Mouse (Mus musculus): ENCODE measurements around the gene 6820408C15Rik. TPM values are rescaled to one million over a fixed set of nuclear protein-coding genes. Genes with fewer than 3 reads are reported as not detected.
A peak's percentile ranks its signal among the peaks of the same experiment; 100 is the strongest.

Gene 6820408C15Rik
- polyA plus RNA-seq, 1 experiment from 2014 or later: 0.53 TPM

DNA sequence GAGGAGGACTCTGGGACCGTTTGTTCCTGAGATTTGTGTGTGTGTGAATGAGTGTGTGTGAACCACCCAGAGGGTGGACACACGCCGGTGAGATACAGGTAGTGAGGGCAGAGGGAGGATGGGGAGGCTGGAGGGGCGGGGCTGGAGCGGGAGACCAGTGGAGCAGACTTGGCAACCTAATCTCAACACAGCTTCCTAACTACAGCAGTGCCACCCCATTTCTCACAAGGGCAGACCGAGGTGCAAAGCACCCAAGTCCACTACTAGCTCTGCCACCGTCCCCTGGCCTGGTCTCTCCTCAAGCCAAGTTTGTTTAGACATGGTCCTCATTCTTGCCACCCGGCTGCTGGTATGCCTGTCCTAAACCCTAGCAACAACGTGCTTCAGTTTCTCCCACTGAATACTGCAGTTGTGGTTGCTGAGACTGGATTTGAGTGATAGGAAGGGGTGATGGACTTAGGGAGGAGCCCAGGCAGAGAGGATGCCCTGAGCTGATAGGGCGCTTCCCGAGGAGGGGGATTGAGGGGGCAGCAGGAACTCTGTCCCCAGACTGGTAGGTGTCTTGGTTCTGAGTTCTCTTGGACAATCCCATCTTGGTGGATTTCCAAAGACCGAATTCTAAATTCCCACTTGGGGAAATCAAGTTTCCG lies 20.0 kb upstream of the 6820408C15Rik start:
- Histone ChIP-seq H3K36me3 (peaks cover 4% of the 10 kb centered on the region), H3K4me1 (peaks cover 37% of the 10 kb centered on the region), H3K4me3 (peak overlapping the region; percentile 94), H3K9me3 (no peaks in the 10 kb centered on the region), H3K27me3 (replicated peaks) (no peaks in the 10 kb centered on the region), H3K27ac (no peak overlapping the region), H3K9ac (peak overlapping the region; percentile 97), H3K4me2 (replicated peaks) (peak overlapping the region; percentile 84)
- WGBS: 32% methylated on average over 13 of the region's 13 CpGs
- no peak for ATAC-seq (ENCODE audit: low FRiP score, low read depth)

DNA sequence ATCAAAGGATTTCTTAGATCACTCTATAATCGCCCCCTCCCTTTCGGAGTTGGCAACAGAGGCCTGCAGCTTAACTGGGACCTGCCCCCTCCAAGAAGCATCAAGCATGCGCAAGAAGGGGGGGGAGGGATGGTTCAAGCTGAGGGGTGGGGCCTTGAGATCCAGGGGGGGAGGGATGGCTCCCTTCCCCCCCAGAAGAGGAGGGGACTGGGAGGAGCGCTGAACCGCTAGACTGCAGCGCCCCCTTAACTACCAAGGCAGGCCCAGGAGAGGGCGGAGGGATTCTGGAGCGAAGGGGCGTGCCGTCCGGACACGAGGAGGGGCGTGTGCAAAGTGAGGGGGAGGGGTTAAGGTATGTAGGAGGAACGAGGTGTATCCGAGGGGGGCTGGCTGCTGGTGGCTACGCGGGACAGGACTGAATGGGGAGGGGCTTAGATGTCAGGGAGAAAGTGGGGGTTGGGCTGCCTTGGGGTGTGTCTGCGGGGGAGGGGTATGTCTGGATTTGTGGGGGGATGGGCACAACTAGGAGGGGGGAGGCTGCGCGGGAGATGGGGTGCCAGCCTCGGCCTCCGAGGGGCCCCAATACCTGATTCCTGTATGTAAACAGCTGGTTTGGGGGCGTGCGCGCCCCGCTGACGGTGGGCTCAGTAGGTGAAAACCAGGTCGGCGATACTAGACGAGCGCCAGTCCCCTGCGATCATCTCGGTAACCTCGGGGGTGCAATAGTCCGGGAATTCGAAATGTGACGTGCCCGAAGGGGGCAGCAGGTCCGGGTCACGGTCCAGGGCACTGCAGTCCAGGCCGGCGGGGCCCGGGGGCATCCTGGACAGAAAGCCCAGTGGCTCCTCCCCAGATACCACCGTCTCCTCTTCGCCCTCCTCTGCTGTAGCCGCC lies 19.0 kb upstream of the 6820408C15Rik start:
- peaks cover 37% of the 10 kb centered on the region for H3K4me1 ChIP-seq
- WGBS: under 1% methylated on average over 45 of the region's 46 CpGs
- peak overlapping the region; percentile 98 for H3K27ac ChIP-seq
- no peaks in the 10 kb centered on the region for H3K9me3 ChIP-seq
- peak overlapping the region; percentile 84 for H3K4me2 ChIP-seq (replicated peaks)
- no peaks in the 10 kb centered on the region for H3K27me3 ChIP-seq (replicated peaks)
- H3K4me3 ChIP-seq: peak overlapping the region; percentile 94
- H3K9ac ChIP-seq: peak overlapping the region; percentile 97
- peak; percentile 52 for ATAC-seq (ENCODE audit: low FRiP score, low read depth)
- H3K36me3 ChIP-seq: peaks cover 4% of the 10 kb centered on the region

DNA sequence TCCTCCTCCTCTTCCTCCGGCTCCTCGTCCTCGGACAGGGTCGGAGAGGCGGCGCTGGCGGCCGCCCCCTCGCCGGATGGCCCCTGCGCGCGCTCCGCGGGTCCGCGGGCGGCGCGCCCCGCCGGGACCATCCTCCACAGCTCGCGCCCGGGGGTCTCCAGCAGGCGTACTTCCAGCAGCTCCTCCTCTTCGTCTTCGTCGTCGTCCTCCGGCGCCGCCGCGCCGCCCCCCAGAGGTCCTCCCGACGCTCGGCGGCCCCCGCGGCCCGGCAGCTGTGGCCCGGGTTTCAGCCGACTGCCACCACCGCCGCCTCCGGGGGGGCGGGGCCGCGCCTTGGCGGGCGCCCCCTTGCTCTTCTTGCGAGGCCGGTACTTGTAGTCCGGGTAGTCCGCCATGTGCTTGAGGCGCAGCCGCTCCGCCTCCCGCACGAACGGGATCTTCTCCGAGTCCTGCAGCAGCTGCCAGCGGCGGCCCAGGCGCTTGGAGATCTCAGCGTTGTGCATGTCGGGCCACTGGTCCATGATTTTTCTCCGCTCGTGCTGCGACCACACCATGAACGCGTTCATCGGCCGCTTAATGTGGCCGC lies 18.3 kb upstream of the 6820408C15Rik start:
- H3K27me3 ChIP-seq (replicated peaks): no peaks in the 10 kb centered on the region
- peaks cover 37% of the 10 kb centered on the region for H3K4me1 ChIP-seq
- H3K9me3 ChIP-seq: no peaks in the 10 kb centered on the region
- H3K4me2 ChIP-seq (replicated peaks): peak overlapping the region; percentile 84
- peak overlapping the region; percentile 94 for H3K4me3 ChIP-seq
- WGBS: under 1% methylated on average over 75 of the region's 77 CpGs
- peak overlapping the region; percentile 98 for H3K27ac ChIP-seq
- H3K36me3 ChIP-seq: peaks cover 4% of the 10 kb centered on the region
- H3K9ac ChIP-seq: peak overlapping the region; percentile 97
- peak; percentile 14 for ATAC-seq (ENCODE audit: low FRiP score, low read depth)

DNA sequence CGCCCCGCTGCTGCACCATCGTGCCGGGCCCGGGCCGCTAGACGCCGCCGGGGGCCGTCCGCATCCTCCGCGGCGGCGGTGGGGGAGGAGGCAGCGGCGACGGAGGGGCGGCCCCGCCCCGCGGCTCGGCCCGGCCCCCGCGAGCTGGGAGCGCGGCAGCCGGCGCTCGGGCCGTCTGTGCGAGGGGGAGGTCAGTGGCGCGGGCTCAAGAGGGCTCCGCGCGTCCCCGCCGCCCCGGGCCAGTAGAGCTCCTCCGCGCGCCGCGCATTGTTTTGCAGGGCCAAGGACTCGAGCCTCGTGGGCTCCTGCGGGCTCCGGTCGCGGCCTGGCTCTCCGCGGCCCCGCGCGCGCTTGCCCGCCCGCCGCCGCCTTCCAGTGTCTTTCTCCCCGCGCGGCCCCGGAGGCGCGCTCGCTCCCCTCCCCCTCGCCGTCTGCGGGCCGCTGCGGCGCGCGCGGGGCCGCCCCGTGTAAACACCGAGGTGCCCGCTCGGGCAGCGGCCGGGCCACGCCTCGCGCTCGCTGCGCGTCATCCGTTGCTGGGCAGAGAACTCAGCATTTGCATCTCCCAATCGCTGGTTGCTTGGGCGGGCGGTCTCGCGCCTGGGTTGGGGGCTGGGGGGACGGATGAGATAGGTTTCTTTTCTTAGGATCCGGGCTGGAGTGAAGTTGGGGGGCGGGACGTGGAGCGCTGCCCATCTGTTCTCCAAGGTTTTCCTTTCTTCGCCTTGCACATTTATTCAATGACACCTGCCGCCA lies 17.5 kb upstream of the 6820408C15Rik start, which contains the start of gene Sox12:
Gene Sox12, minus strand, starts transcription at position 384 of the 756 bp plus-strand sequence.
- H3K4me2 ChIP-seq (replicated peaks): peak within 1 kb of the TSS; percentile 84
- WGBS: under 1% methylated on average over 92 of the region's 104 CpGs
- H3K9ac ChIP-seq: peak within 1 kb of the TSS; percentile 97
- peaks cover 4% of the 10 kb centered on the region for H3K36me3 ChIP-seq
- no peaks in the 10 kb centered on the region for H3K27me3 ChIP-seq (replicated peaks)
- peak within 1 kb of the TSS; percentile 98 for H3K27ac ChIP-seq
- ATAC-seq (ENCODE audit: low FRiP score, low read depth): peak; percentile 70
- H3K9me3 ChIP-seq: no peaks in the 10 kb centered on the region
- peaks cover 37% of the 10 kb centered on the region for H3K4me1 ChIP-seq
- peak within 1 kb of the TSS; percentile 94 for H3K4me3 ChIP-seq

DNA sequence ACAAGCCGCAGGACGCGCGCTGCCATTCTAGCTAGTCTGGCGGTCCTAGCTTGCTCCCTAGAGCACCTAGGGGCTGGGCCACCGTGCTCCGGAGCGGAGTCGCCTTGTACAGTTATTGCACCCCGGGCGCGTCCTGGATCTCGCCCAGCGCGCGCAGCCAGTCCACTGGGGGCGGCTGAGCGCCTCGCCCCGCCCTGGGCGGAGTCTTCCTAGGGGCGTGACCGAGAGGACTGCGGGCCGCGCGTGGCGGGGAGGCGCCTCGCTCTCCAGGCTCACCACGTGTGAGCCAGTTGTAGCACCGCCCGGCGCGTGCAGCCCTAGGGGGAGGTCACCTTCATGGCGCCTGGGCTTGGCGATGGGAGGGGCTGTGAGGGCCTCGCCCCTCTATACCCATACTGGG lies 16.7 kb upstream of the 6820408C15Rik start:
- peak overlapping the region; percentile 94 for H3K4me3 ChIP-seq
- WGBS: under 1% methylated on average over 38 of the region's 38 CpGs
- H3K4me1 ChIP-seq: peaks cover 31% of the 10 kb centered on the region
- H3K9ac ChIP-seq: peak overlapping the region; percentile 97
- peaks cover 4% of the 10 kb centered on the region for H3K36me3 ChIP-seq
- H3K27me3 ChIP-seq (replicated peaks): no peaks in the 10 kb centered on the region
- peak; percentile 74 for ATAC-seq (ENCODE audit: low FRiP score, low read depth)
- H3K27ac ChIP-seq: peak overlapping the region; percentile 98
- peak overlapping the region; percentile 84 for H3K4me2 ChIP-seq (replicated peaks)
- no peaks in the 10 kb centered on the region for H3K9me3 ChIP-seq

DNA sequence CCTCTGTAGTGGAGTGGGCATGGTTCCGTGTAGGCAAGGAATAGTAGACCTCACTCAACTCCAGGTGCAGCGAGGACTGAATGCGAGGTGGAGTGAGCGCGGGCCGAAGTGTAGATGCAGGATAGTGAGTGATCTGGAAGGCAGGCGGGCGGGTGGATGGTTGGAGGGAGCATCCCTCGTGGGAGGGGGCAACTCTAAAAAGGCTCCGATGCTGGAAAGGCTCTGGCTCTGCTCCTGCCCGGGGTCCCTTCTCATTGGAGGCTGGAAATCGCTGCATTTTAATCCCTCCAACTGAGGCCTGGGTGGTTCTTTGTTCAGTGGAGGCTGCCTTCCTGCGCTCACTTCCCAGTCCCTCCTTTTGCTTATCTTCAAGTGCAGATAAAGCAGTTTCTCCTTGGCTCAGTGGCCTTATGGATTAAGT lies 16.3 kb upstream of the 6820408C15Rik start:
- ATAC-seq (ENCODE audit: low FRiP score, low read depth): 0 out of 2 replicates have a peak, but pooled peaks have one; percentile 0
- 2% methylated on average over 13 of the region's 13 CpGs for WGBS

DNA sequence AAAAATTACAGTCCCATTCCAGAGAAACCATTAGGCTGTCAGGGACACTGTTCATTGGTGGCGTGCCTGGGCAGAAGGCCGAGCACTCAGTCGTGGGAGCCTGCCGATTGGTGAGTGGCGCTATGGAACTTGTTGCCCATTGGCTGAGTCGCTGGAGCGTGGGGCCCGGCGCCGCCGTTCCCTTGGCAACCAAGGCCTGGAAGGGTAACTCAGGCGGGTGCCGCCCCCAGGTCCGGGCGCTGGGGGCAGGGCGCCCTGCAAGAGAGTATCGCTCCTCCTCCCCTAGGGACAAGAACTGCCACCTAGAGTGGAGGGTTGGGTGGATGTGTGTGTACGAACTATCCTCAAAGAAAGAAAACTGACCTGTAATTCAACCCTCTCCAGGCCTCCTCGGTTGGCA lies 9.3 kb upstream of the 6820408C15Rik start:
- peak; percentile 95 for ATAC-seq (ENCODE audit: low FRiP score, low read depth)
- H3K9me3 ChIP-seq: no peaks in the 10 kb centered on the region
- H3K4me3 ChIP-seq: peak overlapping the region; percentile 28
- no peak overlapping the region for H3K9ac ChIP-seq
- peak overlapping the region; percentile 57; the same call in 1 of the 2 replicates for H3K27ac ChIP-seq
- no peaks in the 10 kb centered on the region for H3K27me3 ChIP-seq (replicated peaks)
- H3K36me3 ChIP-seq: no peaks in the 10 kb centered on the region
- peaks cover 26% of the 10 kb centered on the region for H3K4me1 ChIP-seq
- peak overlapping the region; percentile 64 for H3K4me2 ChIP-seq (replicated peaks)
- under 1% methylated on average over 19 of the region's 19 CpGs for WGBS

More for the DNA sequence above, 16.3 kb upstream of the 6820408C15Rik start:
- Histone ChIP-seq H3K4me2 (replicated peaks) (peak overlapping the region; percentile 84), H3K27ac (peak overlapping the region; percentile 98), H3K36me3 (peaks cover 1% of the 10 kb centered on the region), H3K27me3 (replicated peaks) (no peaks in the 10 kb centered on the region), H3K9ac (peak overlapping the region; percentile 97), H3K4me3 (peak overlapping the region; percentile 94), H3K9me3 (no peaks in the 10 kb centered on the region), H3K4me1 (peaks cover 27% of the 10 kb centered on the region)

DNA sequence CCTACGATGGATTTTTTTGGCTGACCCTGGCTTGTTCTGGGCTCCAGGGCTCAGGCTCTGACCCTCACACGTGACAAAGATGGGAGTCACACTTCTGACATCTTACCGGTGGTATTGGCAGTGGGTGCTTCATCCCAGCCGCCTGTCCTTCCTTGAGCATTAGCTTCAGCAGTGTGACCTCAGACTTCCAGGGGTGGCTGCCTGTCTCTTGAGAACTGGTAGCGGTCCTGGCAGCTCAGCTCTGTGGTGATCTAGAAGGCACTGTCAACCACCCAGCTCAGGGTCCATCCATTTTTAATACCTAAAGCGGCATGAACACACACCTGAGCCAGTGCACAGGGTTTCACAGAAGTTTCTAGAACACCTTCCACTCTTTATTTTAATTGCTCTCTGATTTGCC lies 5.6 kb upstream of the 6820408C15Rik start:
- peaks cover 40% of the 10 kb centered on the region for H3K4me1 ChIP-seq
- H3K36me3 ChIP-seq: no peaks in the 10 kb centered on the region
- no peak for ATAC-seq (ENCODE audit: low FRiP score, low read depth)
- no peaks in the 10 kb centered on the region for H3K27me3 ChIP-seq (replicated peaks)
- H3K9me3 ChIP-seq: no peaks in the 10 kb centered on the region
- 85% methylated on average over 6 of the region's 6 CpGs for WGBS
- H3K9ac ChIP-seq: 0 out of 2 replicates have a peak overlapping the region, but pooled peaks have one; percentile 17
- 0 out of 2 replicates have a peak overlapping the region, but pooled peaks have one; percentile 94 for H3K4me2 ChIP-seq (replicated peaks)
- no peak overlapping the region for H3K27ac ChIP-seq
- H3K4me3 ChIP-seq: no peak overlapping the region

DNA sequence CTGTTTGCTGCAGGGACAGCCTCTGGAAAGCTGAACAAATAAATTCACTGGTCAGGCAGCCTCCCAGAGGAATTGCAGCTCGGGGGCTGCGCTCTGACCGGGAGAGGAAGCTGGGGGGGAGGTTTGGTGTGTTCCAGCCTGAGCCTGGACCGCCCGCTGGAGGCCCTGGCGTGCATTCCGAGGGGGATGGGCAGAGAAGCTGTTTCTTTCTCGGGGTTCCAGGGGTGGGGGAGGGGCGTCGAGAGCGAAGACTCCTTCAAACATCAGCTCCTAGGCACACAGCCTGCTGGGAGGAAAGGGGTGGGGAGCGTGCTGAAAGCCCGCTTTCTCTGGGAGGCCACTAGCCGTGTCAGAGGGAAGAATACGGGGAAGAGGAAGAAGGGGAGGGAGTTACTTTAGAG lies 4.4 kb upstream of the 6820408C15Rik start:
- Histone ChIP-seq H3K4me2 (replicated peaks) (peak overlapping the region; percentile 94), H3K4me3 (peak overlapping the region; percentile 18), H3K9ac (peak overlapping the region; percentile 33; the same call in 1 of the 2 replicates), H3K27me3 (replicated peaks) (no peaks in the 10 kb centered on the region), H3K36me3 (no peaks in the 10 kb centered on the region), H3K27ac (peak overlapping the region; percentile 94), H3K4me1 (peaks cover 39% of the 10 kb centered on the region), H3K9me3 (no peaks in the 10 kb centered on the region)
- peak; percentile 55 for ATAC-seq (ENCODE audit: low FRiP score, low read depth)
- WGBS: 3% methylated on average over 15 of the region's 15 CpGs

DNA sequence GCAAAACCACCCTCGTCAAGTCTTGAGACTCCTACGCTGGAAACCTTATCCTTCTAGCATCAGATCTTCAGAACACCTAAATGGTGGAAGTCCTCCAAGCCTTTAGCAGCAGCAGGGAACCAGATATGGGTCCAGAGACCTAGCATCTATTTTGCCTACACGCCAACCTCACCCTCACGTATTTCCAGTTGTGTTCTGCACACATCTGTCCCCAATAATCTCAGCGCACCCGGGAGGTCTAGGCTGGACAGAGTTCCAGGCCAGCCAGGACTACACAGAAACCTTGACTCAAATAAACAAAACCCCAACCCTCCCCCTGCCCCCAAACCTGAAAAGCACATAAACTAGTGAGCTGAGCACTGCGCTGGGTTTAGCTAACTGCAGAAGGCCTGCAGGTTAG lies 3.9 kb upstream of the 6820408C15Rik start:
- peaks cover 39% of the 10 kb centered on the region for H3K4me1 ChIP-seq

DNA sequence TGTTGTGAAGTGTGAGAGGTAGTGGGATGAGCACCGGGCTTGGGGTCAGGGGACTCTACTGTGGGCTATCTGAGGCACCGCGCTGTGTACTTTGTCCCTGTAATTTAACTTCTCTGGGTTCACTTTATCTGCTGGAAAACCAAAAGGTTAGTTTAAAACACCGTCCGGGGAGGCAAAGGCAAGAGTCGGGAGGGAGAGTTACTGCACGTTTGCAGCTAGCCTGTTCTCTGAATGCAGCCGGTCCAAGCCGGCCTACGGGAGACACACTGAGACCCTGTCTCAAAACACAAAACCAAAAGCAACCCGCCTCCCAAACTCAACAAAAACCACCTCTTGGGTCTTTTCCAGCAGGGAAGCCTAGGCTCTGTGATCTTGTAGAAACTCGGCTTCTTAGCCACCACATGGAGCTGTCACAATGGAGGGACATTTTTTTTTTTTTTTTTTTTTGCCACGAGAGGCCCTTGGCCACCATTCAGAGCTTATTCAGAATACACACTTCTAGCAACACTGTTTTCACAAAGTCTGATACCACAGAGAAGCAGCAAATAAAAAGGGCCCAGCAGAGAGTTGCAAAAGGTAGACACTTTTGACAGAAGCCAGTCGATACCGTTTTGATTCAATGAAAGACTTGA lies 2.7 kb upstream of the 6820408C15Rik start:
- WGBS: 5% methylated on average over 15 of the region's 15 CpGs
- H3K4me1 ChIP-seq: peaks cover 39% of the 10 kb centered on the region

More for the DNA sequence above, 3.9 kb upstream of the 6820408C15Rik start:
- WGBS: 3% methylated on average over 7 of the region's 7 CpGs
- H3K27ac ChIP-seq: peak overlapping the region; percentile 94
- H3K9me3 ChIP-seq: no peaks in the 10 kb centered on the region
- H3K36me3 ChIP-seq: no peaks in the 10 kb centered on the region
- peak overlapping the region; percentile 94 for H3K4me2 ChIP-seq (replicated peaks)
- ATAC-seq (ENCODE audit: low FRiP score, low read depth): no peak
- H3K9ac ChIP-seq: peak overlapping the region; percentile 33; the same call in 1 of the 2 replicates
- no peaks in the 10 kb centered on the region for H3K27me3 ChIP-seq (replicated peaks)
- peak overlapping the region; percentile 18 for H3K4me3 ChIP-seq

More for the DNA sequence above, 2.7 kb upstream of the 6820408C15Rik start:
- H3K9me3 ChIP-seq: no peaks in the 10 kb centered on the region
- H3K4me2 ChIP-seq (replicated peaks): peak overlapping the region; percentile 94
- no peaks in the 10 kb centered on the region for H3K36me3 ChIP-seq
- H3K4me3 ChIP-seq: peak overlapping the region; percentile 88
- H3K27ac ChIP-seq: peak overlapping the region; percentile 54; the same call in 1 of the 2 replicates
- H3K9ac ChIP-seq: peak overlapping the region; percentile 99
- no peak for ATAC-seq (ENCODE audit: low FRiP score, low read depth)
- H3K27me3 ChIP-seq (replicated peaks): no peaks in the 10 kb centered on the region
